Mouse (Mus musculus): ENCODE measurements around the gene Zfp945.
A peak's percentile ranks its signal among the peaks of the same experiment; 100 is the strongest.
"Not testable (repeated sequence)": the region's sequence is repeated elsewhere in the genome, so short reads cannot be mapped to it uniquely, and the experiment has no call there.

The Zfp945 gene

GRCm38 (mm10) chr17:22866845-22867481 is at the start of gene Zfp945:
TSS of gene Zfp945 (minus strand) at chr17:22867134.
- DNase-seq (ENCODE audit: low spot score): peak; percentile 84

GRCm38 (mm10) chr17:22888302-22888701 is 21.4 kb upstream of the Zfp945 start:
- DNase-seq (ENCODE audit: low spot score): no peak

- DNase-seq (ENCODE audit: low spot score): no peak
Observed at GRCm38 (mm10) chr17:22884059-22884698, 17.2 kb upstream of the Zfp945 start.

DNA sequence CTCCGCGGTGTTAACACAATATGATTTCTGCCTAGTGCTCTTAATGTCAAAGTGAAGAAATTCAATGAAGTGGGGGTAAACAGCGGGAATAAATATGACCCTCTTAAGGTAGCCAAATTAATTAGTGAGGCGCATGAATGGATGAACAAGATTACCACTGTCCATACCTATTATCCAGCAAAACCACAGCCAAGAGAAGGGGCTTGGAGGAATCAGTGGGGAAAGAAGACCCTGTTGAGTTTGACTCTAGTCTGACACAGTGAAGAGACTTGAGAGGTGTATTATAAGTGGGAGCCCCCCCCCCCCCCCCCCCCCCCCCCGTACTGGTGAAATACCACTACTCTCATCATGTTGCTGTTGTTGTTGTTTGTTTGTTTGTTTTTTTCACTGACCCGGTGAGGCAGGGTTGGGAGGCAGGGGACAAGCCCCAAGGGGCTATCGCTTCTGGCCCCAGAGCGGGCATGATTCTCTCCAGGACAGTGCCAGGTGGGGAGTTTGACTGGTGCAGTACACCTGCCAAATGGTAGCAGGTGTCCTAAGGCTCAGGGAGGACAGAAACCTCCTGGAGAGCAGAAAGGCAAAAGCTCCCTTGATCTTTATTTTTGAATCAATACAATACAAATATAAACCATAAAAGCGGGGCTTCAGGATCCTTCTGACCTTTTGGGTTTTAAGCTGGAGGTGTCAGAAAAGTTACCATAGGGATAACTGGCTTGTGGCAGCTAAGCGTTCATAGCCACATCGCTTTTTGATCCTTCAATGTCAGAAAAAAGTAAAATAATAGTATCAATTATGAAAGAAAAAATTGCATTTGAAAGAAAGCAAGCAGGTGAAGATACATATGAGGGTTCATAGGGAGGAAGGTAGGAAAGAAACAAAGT is 10.7 kb upstream of the Zfp945 start:
- no peak for DNase-seq (ENCODE audit: low spot score)

GRCm38 (mm10) chr17:22876316-22876715 is 9.4 kb upstream of the Zfp945 start:
- DNase-seq (ENCODE audit: low spot score): no peak

DNA sequence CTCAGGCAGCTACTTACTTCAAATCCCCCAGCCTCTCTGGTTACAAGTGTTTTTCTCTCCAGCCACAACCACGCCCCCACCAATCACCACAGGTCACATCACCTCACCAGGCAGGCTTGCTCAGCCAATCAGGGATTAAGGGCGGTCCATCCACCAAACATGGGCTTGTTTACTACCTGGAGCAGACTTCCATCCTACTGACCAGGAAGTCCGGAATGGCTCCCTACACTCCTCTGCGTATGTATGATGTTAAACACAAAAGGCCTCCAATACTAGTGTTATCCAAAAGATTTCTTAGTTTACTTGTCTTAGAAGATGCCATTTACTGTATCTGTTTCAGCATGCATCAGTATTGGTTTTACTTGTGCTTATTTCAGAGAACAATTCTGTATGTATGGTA is 8.6 kb upstream of the Zfp945 start:
- not testable (repeated sequence) for DNase-seq (ENCODE audit: low spot score)

DNA sequence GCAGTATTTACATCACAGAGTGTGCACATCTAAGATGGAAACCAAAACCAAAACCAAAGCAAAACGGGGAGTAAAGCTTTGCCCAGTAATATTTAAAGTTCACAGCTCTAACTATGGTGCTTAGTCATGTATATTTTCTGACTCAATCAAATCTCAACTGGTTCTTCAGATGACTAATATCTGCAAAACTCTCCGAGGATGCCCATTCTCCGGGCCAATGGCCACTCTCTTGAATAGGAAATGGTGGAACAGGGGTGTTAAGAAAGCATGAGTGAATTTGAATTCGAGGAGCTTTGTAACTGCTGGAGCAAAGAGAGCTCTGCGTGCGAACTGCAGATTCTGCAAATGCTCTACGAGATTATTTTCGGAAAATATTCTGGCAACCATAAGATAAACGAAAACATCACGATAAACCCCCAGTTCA is 501 bp downstream of the Zfp945 start:
- peak; percentile 61 for DNase-seq (ENCODE audit: low spot score)

DNA sequence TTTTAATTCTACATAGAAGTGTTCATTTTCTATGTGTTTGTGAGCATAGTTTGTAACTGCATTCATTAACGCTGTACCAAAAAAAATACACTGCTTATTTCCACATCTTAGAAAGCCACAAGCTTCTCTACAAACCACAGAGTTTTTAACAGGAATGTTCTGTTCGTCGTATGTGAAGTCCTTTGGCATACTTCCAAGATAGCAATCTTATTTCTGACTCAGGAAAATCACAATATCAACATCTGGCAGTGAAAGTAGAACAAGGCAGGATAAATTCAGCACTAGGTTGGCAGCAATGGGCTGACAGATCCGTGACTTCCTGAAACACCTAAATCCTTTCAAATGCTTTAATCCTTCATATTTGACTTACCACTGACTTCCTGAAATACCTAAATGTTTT is 45.8 kb downstream of the Zfp945 start:
- DNase-seq (ENCODE audit: low spot score): no peak

DNA sequence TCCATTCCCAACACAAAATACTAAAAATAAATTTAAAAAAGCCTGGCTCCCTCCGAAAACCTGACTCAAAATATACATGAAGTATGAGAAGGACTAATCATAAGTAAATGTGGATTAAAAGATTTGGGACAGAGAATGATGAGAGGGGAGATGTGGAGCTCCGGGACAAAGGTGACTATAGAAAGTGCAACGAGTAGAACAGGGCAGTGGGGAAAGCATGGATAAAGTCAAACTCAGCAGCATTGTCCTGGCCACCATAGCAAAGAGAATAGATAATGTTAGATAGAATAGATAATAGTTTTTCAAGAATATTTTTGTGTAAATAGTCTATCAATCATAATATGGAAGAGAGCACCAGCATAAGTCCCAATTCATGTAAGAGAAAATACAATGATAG is 48.7 kb downstream of the Zfp945 start:
- peak; percentile 4 for DNase-seq (ENCODE audit: low spot score)

GRCm38 (mm10) chr17:22817471-22818198 is 49.3 kb downstream of the Zfp945 start:
- peak; percentile 90 for DNase-seq (ENCODE audit: low spot score)

- no peak for DNase-seq (ENCODE audit: low spot score)
Observed at GRCm38 (mm10) chr17:22799707-22800106, 67.2 kb downstream of the Zfp945 start.
